Mouse (Mus musculus): ENCODE data around the gene Abcf3.

Abcf3 gene

DNA sequence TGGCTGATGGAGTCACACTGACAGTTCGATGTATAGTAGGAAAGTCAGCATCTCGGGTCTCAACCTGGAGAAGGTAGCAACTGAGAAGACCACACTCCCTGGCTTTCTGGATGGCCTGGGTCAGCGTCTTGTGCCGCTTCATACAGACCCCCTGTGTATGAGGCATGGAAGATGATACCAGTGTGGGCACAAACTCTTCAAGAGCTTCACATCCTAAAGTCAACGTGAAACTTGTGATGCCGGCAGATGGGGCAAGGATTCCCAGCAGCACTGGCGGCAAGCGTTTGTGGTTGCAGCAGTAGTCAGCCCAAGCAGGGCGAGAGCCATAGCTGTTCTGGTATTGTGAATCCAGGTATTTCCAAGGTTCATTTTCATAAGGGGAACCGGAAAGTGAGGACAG, 2.7 kb upstream of the Abcf3 start:
- DNase-seq: no peak

DNA sequence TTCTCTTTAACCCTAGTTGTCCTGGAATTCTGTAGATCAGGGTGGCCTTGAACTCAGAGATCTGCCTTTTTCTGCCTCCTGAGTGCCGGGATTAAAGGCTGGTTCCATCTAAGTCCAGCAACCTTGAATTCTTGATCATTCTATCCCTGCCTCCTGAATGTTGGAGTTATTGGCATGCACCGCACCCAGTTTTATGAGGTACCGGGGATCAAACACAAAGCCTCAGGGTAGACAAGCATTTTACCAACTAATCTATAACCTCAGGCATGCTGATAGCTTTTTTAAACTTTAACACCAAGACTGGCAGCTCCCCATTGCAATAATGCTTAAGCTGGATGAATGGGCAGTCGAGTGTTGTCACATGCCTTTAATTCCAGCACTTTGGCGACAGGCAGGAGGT, 954 bp upstream of the Abcf3 start:
- DNase-seq: peak; percentile 28

DNA sequence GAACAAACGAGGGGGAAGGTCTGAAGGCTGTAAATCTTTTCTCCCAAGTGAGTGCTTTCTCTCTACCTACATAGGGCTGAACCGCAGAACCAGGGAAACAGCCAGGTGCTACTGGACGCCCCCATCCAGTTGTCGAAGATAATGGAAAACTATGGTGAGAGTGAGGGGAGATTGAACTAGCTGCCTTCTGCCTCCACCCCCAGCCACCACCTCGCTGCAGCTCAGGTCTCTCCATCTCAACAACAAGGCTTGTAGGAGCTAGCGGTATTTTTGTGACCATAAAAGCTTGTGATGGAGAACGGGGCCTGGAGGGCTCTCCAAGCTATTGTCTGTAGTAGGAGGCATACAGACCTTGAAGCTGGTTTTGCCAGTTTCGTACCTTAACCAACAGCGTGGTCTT, 784 bp downstream of the Abcf3 start:
- DNase-seq: no peak

DNA sequence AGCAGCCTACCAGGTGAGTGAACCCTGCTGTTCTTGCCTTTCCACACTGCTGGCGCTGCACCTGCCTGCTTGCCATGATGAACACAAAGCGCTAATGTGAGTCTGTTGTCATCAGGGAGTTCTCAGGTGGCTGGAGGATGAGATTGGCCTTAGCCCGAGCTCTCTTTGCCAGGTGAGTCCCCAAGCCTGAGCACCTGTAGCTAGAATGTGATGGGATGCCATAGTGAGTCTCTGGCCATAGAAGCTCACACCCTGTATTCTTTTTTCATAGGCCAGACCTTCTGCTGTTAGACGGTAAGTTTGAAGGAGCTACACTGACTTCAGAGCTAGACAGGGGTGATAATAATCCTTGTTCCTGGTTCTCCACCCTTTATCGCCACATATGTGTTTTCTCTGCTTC, 3.3 kb downstream of the Abcf3 start:
- no peak for DNase-seq

DNA sequence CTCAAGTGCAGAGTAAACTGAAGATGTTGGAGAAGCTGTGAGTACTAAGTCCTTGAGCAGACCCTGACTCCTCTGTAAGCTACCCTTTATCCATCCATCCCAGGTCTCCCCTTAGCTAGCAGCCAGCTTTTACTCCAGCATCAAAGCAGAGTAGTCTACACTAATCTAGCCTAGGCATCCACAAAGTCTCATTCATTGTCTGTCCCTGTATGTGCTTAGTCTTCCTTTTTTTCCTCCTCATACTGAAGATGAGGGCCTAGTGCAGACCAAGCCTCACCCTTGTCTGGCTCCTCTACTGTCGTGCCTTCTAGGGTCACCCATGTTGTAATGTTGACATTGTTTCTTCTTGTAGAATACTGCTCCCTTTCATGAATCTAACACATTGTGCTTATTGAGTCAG, 4.2 kb downstream of the Abcf3 start:
- DNase-seq: no peak

DNA sequence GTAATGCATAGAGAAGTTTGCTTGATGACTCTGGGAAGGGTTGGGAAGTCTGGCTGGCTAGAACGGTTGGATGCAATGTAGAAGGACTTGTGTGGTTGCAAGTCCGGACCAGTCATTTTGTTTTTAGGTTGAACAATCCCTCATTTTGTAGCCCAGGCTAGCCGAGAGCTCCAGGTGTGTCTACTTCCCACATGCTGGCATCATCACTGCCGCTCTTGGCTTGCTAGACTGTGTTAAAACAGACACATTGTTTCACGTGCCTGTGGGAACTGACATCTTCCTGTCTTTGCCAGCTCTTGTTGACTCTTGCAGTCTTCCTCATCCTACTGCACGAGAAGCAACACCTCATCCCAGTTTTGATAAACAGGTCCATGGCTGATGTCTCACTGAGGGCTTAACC, 6.6 kb downstream of the Abcf3 start:
- DNase-seq: no peak

DNA sequence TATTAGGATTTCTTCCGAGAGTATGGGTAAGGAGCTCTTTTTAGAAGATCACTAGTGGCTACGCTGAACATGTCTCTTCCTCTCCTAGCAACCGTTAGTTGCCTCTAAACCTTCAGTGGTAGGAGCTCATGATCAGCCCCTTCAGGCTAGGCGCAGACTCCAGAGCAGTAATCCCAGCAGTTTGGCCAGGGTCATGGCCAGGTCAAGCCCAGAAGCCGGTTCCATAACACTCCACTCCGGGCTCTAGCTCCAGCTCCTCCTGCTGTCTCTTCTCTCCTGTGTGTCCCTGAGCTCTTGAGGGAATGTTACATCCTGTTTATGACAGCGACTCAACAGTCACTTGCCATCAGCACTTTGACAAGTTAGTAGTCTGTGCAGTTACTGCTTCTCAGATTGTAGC, 9.0 kb downstream of the Abcf3 start:
- no peak for DNase-seq

DNA sequence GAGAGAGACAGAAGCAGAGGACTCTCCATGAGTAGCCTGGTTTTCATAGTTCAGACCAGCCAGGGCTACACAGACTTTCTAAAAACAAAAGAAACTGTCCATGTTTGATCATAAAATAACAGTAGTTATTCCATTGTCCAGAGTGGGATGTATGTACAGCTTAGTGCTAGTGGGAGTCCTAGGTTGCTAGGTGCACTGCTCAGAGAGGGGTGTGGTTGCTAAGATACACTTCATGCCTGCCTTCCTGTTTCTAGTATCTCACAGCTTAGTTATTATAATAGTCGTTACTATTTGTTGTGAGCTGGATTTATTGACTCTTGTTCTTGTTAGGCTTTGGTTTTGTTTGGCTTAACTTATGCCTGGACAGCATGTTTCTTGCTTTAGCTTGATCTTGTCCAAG, 16.7 kb downstream of the Abcf3 start:
- DNase-seq: no peak

DNA sequence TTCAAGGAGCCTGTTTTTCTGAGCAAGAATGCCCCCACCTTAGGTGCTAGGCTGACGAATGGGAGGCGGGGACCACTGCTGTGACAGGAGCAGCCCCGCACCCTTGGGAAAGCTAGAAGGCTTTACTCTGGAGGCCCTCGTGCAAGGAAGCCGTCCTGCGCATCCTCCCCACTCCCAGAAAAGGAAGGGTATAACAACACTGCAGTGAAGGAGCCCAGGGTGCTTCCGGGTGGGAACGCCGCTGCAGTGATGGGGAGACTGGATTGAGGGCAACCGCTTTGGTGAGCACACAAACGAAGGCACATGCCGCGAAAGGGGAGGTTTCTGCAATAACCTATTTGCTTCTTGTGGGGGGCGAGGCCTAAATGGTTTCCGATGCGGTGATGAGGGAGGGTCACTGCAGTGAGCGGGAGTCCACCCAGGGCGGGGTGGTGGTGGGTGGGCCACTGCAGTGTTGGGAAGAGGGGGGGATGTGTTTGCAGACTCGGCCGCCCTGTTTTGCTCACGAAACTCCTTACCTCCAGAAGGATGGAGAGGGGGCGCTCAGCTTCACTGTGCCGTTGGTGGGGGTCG, 41.1 kb downstream of the Abcf3 start, which contains the start of gene Vwa5b2:
TSS of gene Vwa5b2 (plus strand) at position 106 of the 573 bp plus-strand sequence.
- DNase-seq: no peak

DNA sequence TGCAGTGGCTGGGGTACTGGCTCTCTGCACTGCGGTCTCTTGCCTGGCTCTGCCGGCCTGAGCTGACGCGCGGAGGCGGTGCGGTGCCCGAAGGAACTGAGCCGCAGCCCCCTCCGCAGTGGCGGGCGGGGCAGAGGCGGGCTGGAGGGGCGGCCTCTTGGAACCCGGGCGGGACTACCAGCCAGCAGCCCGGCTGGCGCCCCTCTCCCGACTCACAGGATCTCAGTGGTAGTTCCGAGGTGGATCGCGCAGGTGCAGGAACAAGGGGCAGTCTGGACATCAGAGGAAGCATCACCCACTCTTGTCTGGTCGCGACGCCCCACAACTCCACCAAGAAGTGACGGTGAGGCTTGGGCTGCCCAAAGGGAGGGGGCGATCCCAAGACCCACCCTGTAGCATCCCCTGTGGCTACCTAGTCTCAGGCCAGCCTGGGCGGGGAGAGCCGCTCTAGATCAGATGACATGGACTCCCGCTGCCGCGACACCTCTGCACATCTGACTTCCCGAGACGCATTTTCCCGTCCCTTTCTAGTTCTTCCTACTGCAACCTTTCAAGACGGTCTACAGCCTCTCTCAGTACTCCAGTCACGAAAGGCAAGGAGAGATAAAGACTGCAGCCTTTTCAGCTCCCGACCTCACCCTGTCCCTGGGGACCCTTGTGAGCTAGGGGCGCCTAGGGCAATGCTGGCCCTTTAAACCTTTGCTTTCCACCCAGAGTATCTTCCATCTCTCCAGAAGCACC, 41.7 kb downstream of the Abcf3 start:
- no peak for DNase-seq

DNA sequence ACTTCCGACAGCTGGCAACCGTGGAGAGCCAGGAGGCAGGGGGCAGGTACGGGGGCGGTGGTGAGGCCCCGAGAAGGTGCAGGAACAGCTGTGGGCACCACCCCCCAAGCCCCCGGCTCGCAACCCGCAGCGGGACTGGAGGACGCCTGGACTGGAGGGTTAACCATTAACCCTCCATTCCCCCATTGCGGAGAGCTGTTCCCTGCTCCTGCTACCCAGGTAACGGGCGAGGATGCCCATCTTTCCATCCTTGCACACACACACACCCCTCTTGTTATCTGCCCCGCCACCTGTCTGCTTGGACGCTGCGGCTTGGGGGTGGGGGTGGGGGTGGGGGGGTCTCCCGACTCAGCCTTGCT, 42.3 kb downstream of the Abcf3 start:
- DNase-seq: no peak

DNA sequence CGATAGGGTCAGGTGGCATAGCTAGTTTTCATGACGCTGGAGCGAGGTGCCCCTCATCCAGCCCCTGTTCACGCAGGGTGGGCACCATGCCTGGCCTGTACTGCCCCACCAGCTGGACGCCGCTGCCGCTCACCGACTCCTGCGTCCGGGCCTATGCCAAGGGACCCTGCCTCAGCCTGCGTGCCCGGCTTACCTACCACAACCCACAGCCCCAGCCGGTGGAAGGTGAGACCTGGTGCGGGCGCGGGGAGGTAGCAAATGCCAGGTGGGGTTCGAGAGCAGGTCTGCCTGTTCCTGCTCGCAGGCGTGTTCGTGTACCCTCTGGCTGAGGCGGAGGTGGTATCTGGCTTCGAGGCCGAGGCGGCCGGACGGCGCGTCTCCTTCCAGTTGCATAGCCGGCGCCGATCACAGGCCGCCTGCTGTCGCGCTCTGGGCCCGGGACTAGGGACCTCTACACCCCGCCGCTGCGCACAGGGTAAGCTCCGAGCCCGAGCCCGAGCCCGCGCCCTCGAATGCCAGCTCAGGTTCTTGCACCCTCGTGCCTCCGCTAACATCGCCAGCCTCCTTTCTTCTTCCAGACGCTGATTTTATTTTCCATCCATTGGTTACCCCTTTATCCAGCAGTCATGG, 42.8 kb downstream of the Abcf3 start:
- no peak for DNase-seq

DNA sequence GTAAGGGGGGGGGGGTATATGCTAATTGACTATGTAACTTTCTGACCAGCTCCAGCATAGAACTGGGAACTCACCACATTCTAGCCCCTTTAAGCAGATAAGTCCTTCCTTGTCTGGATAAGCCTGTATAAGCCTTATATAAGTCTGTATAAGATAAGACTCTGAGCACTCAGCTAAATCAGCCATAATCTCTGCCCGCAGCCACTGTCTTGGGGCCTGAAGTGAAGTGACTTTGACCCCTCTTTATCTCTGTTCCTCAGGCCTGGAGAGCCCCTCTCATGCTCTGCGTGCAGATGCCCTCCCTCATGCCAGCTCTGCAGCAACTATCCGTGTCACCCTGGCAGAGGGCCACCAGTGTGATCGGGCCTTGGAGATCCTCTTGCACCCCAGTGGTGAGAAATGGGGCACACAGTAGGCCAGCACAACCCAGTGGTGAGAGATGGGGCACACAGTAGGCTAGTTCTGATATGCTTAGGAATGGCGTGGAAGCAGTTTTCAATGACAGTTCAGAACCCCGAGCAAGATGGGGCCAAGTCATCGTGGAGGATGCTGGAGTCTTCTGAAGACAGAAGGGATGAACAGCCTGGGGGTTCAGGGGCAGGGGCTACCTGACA, 46.8 kb downstream of the Abcf3 start:
- no peak for DNase-seq

DNA sequence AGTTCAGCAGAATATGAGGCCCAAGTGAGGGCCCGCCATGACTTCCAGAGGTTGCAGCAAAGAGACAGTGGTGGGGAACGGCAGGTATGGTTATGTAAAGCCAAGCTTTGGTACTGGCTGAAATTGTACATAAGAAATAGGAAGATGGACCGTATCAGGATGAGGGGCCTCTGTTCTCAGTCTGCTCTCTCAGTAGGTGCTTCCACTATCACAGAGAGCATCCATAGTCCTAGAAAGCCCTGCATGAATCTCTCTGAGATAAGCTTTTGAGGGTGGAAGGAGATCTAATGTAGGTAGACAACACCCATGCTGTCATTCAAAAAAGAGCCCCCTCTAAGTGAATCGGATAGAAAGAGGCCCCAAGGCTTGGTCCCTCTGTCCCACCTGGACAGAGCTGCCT, 47.4 kb downstream of the Abcf3 start:
- no peak for DNase-seq

DNA sequence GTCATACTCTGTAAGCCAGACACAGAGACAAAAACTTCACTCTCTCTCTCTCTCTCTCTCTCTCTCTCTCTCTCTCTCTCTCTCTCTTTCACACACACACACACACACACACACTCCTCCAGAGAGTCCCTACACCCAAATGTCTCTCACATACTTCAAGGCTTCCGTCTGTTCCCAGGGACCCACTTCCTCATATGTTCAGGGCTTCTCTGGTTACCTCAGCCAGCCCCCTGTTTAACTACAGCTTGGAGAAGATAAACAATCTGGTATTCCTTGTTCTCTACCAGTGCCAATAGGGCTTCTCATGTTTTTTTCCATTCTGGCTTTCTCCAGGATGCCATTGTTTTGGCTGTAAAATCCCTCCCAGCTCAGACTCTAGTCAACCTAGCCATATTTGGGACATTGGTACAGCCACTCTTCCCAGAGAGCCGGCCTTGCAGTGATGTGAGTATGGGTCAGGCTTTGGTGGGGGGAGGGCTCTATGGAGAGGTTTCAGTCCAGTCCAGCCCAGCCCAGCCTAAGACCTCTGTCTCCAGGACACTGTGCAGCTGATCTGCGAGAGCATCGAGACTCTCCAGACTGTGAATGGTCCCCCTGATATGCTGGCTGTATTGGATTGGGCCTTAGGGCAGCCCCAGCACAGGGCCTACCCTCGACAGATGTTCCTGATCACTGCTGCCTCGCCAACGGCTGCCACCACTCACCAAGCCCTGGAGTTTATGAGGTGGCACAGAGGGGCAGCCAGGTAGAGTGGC, 48.5 kb downstream of the Abcf3 start:
- no peak for DNase-seq

DNA sequence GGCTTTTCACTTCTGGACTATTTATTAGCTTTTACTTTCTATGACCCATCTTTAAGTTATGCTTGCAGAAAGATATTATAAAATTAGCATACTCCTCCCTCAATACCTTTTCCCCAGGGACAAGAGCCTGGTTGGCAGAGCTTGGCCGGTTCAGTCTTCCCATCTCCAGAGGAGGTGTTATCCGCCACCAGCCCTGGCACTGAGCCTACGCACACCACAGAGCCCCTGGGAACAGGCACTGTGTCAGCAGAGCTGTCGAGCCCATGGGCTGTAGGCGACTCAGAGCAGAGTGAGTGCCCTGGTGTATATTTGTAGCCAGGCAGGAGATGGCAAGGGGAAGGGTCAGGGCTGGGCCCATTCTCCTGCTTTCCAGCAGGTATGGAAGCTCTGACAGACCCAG, 52.1 kb downstream of the Abcf3 start:
- DNase-seq: no peak

DNA sequence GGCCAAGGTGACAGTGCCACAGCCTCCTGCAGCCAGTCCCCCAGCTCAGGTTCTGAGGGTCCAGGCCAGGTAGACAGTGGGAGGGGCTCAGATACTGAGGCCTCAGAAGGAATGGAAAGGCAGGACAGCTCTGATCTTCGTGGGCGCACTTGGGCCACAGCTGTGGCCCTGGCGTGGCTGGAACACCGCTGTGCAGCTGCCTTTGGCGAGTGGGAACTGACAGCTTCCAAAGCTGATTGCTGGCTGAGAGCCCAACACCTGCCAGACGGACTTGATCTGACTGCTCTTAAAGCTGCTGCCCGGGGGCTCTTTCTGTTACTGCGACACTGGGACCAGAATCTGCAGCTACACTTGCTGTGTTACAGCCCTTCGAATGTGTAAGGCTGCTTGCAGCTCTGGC, 56.3 kb downstream of the Abcf3 start:
- no peak for DNase-seq

DNA sequence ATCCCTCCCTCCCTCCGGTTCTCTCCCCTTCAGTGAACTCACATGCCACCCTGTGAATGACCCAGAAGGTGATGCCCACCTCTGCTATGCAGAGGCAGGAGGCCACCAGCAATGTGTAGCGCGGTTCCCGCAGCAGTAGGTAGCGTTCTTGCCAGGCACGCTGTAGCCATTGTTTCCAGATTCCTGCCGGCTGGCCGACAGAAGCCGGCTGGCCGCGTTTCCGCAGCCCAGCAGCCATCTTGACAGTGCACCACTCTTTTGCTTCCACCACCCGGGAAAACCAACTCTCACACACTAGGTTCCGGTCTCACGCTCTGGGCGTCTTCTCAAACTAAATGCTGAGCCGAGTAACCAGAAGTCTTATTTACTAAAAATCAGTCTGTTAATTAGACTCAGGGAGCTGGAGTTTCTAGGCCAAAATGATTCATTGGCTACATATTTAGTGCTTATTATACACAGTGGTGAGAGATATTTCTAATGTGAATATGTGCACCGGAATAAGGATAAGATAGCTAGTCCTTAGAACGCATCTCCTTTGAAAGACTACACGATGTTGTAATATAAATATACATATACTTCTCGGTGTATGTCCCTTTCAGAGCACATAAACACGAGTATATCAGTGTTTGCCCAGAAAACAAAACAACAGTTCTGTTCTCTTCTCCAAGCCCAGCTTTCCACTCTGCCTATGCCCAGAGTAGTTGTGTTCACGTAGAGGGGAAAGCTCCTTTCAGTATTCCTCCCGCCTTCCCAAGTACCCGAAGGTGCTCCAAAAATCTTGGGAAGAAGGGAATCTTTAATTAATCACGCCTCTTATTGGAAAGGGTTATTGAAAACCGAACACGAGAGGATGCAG, 62.4 kb downstream of the Abcf3 start:
- peak; percentile 84 for DNase-seq
